Mouse (Mus musculus) cortical plate, adult 2 months (tissue): Measurements from ENCODE around the gene Abca7.

Experiments
- CTCF ChIP-seq: fragments of 200-500 bp; IDR thresholded peaks from 2 replicates; pipeline ENCODE4 v1.5.1; 2011; ENCODE audit warnings: mild to moderate bottlenecking, control low read depth, low read length; ENCODE audit not compliant: insufficient read depth; ENCODE audit errors: extremely low read depth
- POLR2A ChIP-seq: fragments of 200-500 bp; IDR thresholded peaks from 2 replicates; pipeline ENCODE4 v1.6.1; 2011; ENCODE audit warnings: mild to moderate bottlenecking, low read length, control low read depth; ENCODE audit not compliant: insufficient read depth; ENCODE audit errors: extremely low read depth

DNA sequence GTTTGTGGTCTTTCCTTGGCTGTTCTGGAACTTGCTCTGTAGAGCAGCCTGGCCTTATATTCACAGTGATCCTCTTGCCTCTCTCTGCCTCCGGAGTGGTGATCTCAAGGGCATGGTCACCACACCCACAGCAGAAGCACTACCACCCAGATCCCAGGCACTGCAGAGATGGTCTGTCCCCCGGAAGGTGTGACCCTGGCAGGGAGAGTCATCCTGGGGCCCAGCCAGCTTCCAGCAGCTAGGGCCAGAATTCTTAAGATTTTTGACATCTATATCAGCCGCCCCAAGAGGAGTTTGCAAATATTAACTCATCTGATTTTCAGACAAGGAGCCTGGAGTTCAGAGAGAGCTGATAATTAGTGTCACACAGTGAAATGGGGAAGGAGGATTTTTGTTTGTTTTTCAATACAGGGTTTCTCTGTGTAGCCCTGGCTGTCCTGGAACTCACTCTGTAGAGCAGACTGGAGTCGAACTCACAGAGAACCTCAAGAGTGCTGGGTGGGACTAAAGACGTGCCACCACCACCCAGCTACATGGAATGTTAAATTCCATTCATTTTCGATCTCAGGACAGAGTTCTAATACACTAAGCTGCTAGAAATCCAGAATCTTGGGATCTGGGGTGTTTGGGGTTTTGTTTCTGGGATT, 9.9 kb upstream of the Abca7 start:
- TF ChIP-seq CTCF (no peak), POLR2A (no peak)
